ENCODE assay signal across 9 mouse cellular contexts in the genomic region with DNA sequence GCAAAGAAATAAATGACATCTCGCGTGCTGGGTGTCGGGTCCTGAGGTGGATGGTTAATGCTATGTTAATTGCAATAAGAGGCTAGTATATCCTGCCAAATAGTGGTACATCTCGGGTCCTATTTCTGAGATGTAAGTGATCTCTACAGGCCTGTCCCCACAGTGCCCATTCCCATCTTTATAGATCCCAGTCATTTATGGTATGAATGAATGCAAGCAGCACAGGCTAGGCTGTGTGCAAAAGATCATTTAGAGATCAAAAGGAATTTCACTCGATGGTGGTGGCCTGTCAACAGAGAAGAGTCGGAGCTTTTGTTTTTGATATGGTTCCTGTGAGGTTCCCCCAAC. TPM values are rescaled to one million over a fixed set of nuclear protein-coding genes. Genes with fewer than 3 reads are reported as not detected.
DNase-seq lines count a peak whose midpoint lies in the region; ATAC-seq lines count a peak whose summit lies in the region.
"Had no signal": no experiment of that assay in that cellular context is flagged by ENCODE, and none has a peak within 500 bp of the region (broad histone marks: within the 10 kb centered on the region; RNA-seq: fewer than 3 reads in every experiment).

No protein-coding gene starts in this region.

- H3K4me1 ChIP-seq in kidney, embryonic 16.5 days (ENCODE audit: insufficient read depth, low read length): peaks cover 8% of the 10 kb centered on the region
- H3K4me1 ChIP-seq in embryonic facial prominence, embryonic 10.5 days: peaks cover 15% of the 10 kb centered on the region
- H3K4me1 ChIP-seq in hindbrain, embryonic 16.5 days (ENCODE audit: control insufficient read depth, insufficient read depth, low read depth, low read length): peaks cover 13% of the 10 kb centered on the region
- peaks cover 12% of the 10 kb centered on the region for H3K4me1 ChIP-seq in midbrain, embryonic 16.5 days (ENCODE audit: control insufficient read depth, insufficient read depth, low read length)

- peak overlapping the region; percentile 74 for H3K4me3 ChIP-seq in kidney, embryonic 16.5 days (ENCODE audit: low read length)
- peak overlapping the region; percentile 71 for H3K4me3 ChIP-seq in embryonic facial prominence, embryonic 10.5 days
- H3K4me3 ChIP-seq in hindbrain, embryonic 16.5 days (ENCODE audit: low read length): peak overlapping the region; percentile 76
- H3K4me3 ChIP-seq in midbrain, embryonic 16.5 days (ENCODE audit: low read depth, low read length): peak overlapping the region; percentile 79

- WGBS in kidney, embryonic 16.5 days: 13% methylated on average over 6 of the region's 6 CpGs
- 23% methylated on average over 6 of the region's 6 CpGs for WGBS in embryonic facial prominence, embryonic 10.5 days
- 13% methylated on average over 6 of the region's 6 CpGs for WGBS in hindbrain, embryonic 16.5 days
- 14% methylated on average over 6 of the region's 6 CpGs for WGBS in midbrain, embryonic 16.5 days

- peak overlapping the region; percentile 83 for H3K4me2 ChIP-seq in kidney, embryonic 16.5 days (replicated peaks; ENCODE audit: low read depth, low read length)
- peak overlapping the region; percentile 59 for H3K4me2 ChIP-seq in hindbrain, embryonic 16.5 days (ENCODE audit: low read length)
- peak overlapping the region; percentile 81 for H3K4me2 ChIP-seq in midbrain, embryonic 16.5 days (ENCODE audit: low read length)

- no peak overlapping the region for H3K27ac ChIP-seq in kidney, embryonic 16.5 days (ENCODE audit: low read length)
- H3K27ac ChIP-seq in embryonic facial prominence, embryonic 10.5 days (replicated peaks): no peak overlapping the region
- H3K27ac ChIP-seq in hindbrain, embryonic 16.5 days (ENCODE audit: low read depth, low read length): no peak overlapping the region
- H3K27ac ChIP-seq in midbrain, embryonic 16.5 days (ENCODE audit: low read length): peak overlapping the region; percentile 86

- H3K9me3 ChIP-seq in kidney, embryonic 16.5 days (ENCODE audit: low read length): no peaks in the 10 kb centered on the region
- H3K9me3 ChIP-seq in embryonic facial prominence, embryonic 10.5 days: no peaks in the 10 kb centered on the region
- H3K9me3 ChIP-seq in hindbrain, embryonic 16.5 days (ENCODE audit: control insufficient read depth, low read length): no peaks in the 10 kb centered on the region
- no peaks in the 10 kb centered on the region for H3K9me3 ChIP-seq in midbrain, embryonic 16.5 days (replicated peaks; ENCODE audit: control insufficient read depth, low read length, poor library complexity, severe bottlenecking)

- DNase-seq in kidney, postnatal 25 days: no peak
- no peak for DNase-seq in embryonic facial prominence, embryonic 10.5 days (ENCODE audit: low spot score)
- no peak for DNase-seq in Muller cell, postnatal 12 days (ENCODE audit: inconsistent ontology term)
- no peak for DNase-seq in right cerebral cortex, postnatal 14 days
- no peak for DNase-seq in kidney, adult 8-10 months

- H3K36me3 ChIP-seq in kidney, embryonic 16.5 days (ENCODE audit: insufficient read depth, low read length): no peaks in the 10 kb centered on the region
- H3K36me3 ChIP-seq in embryonic facial prominence, embryonic 10.5 days (replicated peaks): no peaks in the 10 kb centered on the region
- no peaks in the 10 kb centered on the region for H3K36me3 ChIP-seq in hindbrain, embryonic 16.5 days (ENCODE audit: control insufficient read depth, insufficient read depth, low read length)
- H3K36me3 ChIP-seq in midbrain, embryonic 16.5 days (ENCODE audit: control insufficient read depth, insufficient read depth, low read length): no peaks in the 10 kb centered on the region

- ATAC-seq in kidney, embryonic 16.5 days (ENCODE audit: low FRiP score, low TSS enrichment): peak; percentile 57; the same call in 1 of the 2 replicates
- peak; percentile 48 for ATAC-seq in hindbrain, embryonic 16.5 days
- ATAC-seq in midbrain, embryonic 16.5 days: peak; percentile 26
- ATAC-seq: Patski had no signal

- H3K9ac ChIP-seq in kidney, embryonic 16.5 days (replicated peaks; ENCODE audit: low read length): peak overlapping the region; percentile 71; the same call in 1 of the 2 replicates
- H3K9ac ChIP-seq in hindbrain, embryonic 16.5 days (ENCODE audit: low read depth, low read length): peak overlapping the region; percentile 84
- peak overlapping the region; percentile 80 for H3K9ac ChIP-seq in midbrain, embryonic 16.5 days (ENCODE audit: low read depth, low read length)

- no peaks in the 10 kb centered on the region for H3K27me3 ChIP-seq in kidney, embryonic 16.5 days (ENCODE audit: insufficient read depth, low read length)
- H3K27me3 ChIP-seq in embryonic facial prominence, embryonic 10.5 days (replicated peaks; ENCODE audit: low read depth, poor library complexity, severe bottlenecking): peaks cover 14% of the 10 kb centered on the region
- H3K27me3 ChIP-seq in hindbrain, embryonic 16.5 days (replicated peaks; ENCODE audit: control insufficient read depth, insufficient read depth, low read length): no peaks in the 10 kb centered on the region
- no peaks in the 10 kb centered on the region for H3K27me3 ChIP-seq in midbrain, embryonic 16.5 days (ENCODE audit: control insufficient read depth, insufficient read depth, low read depth, low read length)

RNA-seq across cellular contexts. Expression of a gene that starts 0.8 kb away (rescaled TPM):
- polyA plus RNA-seq in kidney, embryonic 16.5 days (2015; fragmentation: Nextera tagmentation; extraction: Ambion mirVana): 0.46 and 1.0 TPM in 2 replicates
- 1.00 and 1.3 TPM in 2 replicates for polyA plus RNA-seq in embryonic facial prominence, embryonic 10.5 days (2016; fragmentation: Nextera tagmentation; extraction: Ambion mirVana)
- 2.0 and 2.7 TPM in 2 replicates for polyA plus RNA-seq in hindbrain, embryonic 16.5 days (2015; fragmentation: Nextera tagmentation; extraction: Ambion mirVana)
- 3.0 and 3.3 TPM in 2 replicates for polyA plus RNA-seq in midbrain, embryonic 16.5 days (2015; fragmentation: Nextera tagmentation; extraction: Ambion mirVana)

RNA-seq across cellular contexts. Expression of a gene that starts 31.6 kb away (rescaled TPM):
- polyA plus RNA-seq in kidney, embryonic 16.5 days (2015; fragmentation: Nextera tagmentation; extraction: Ambion mirVana): 29.9 and 33.5 TPM in 2 replicates
- 33.7 and 33.9 TPM in 2 replicates for polyA plus RNA-seq in embryonic facial prominence, embryonic 10.5 days (2016; fragmentation: Nextera tagmentation; extraction: Ambion mirVana)
- polyA plus RNA-seq in hindbrain, embryonic 16.5 days (2015; fragmentation: Nextera tagmentation; extraction: Ambion mirVana): 29.0 and 31.1 TPM in 2 replicates
- 33.2 and 38.6 TPM in 2 replicates for polyA plus RNA-seq in midbrain, embryonic 16.5 days (2015; fragmentation: Nextera tagmentation; extraction: Ambion mirVana)

RNA-seq across cellular contexts. Expression of a gene that starts 42.7 kb away (rescaled TPM):
- 25.1 and 29.6 TPM in 2 replicates for polyA plus RNA-seq in kidney, embryonic 16.5 days (2015; fragmentation: Nextera tagmentation; extraction: Ambion mirVana)
- polyA plus RNA-seq in embryonic facial prominence, embryonic 10.5 days (2016; fragmentation: Nextera tagmentation; extraction: Ambion mirVana): 10.3 and 12.9 TPM in 2 replicates
- 5.6 and 6.5 TPM in 2 replicates for polyA plus RNA-seq in hindbrain, embryonic 16.5 days (2015; fragmentation: Nextera tagmentation; extraction: Ambion mirVana)
- 3.7 and 3.9 TPM in 2 replicates for polyA plus RNA-seq in midbrain, embryonic 16.5 days (2015; fragmentation: Nextera tagmentation; extraction: Ambion mirVana)

RNA-seq across cellular contexts. Expression of a gene that starts 50.7 kb away (rescaled TPM):
- polyA plus RNA-seq in kidney, embryonic 16.5 days (2015; fragmentation: Nextera tagmentation; extraction: Ambion mirVana): 8.3 and 12.1 TPM in 2 replicates
- polyA plus RNA-seq in embryonic facial prominence, embryonic 10.5 days (2016; fragmentation: Nextera tagmentation; extraction: Ambion mirVana): 6.9 and 8.2 TPM in 2 replicates
- polyA plus RNA-seq in hindbrain, embryonic 16.5 days (2015; fragmentation: Nextera tagmentation; extraction: Ambion mirVana): 5.7 and 5.8 TPM in 2 replicates
- polyA plus RNA-seq in midbrain, embryonic 16.5 days (2015; fragmentation: Nextera tagmentation; extraction: Ambion mirVana): 5.2 and 5.5 TPM in 2 replicates

RNA-seq across cellular contexts. Expression of a gene that starts 58.8 kb away (rescaled TPM):
- polyA plus RNA-seq in kidney, embryonic 16.5 days (2015; fragmentation: Nextera tagmentation; extraction: Ambion mirVana): 9.1 and 10.1 TPM in 2 replicates
- polyA plus RNA-seq in embryonic facial prominence, embryonic 10.5 days (2016; fragmentation: Nextera tagmentation; extraction: Ambion mirVana): 8.8 and 9.0 TPM in 2 replicates
- polyA plus RNA-seq in hindbrain, embryonic 16.5 days (2015; fragmentation: Nextera tagmentation; extraction: Ambion mirVana): 7.2 and 8.4 TPM in 2 replicates
- 6.4 and 7.6 TPM in 2 replicates for polyA plus RNA-seq in midbrain, embryonic 16.5 days (2015; fragmentation: Nextera tagmentation; extraction: Ambion mirVana)
